Mouse (Mus musculus) lung, adult 2 months (tissue): ENCODE data around the gene Magi1.

Experiments
- CTCF ChIP-seq: fragments of 200-500 bp; IDR thresholded peaks from 2 replicates; pipeline ENCODE4 v1.5.1; 2011; ENCODE audit warnings: mild to moderate bottlenecking, low read length, control low read depth; ENCODE audit not compliant: insufficient read depth
- POLR2A ChIP-seq: fragments of 200-500 bp; IDR thresholded peaks from 2 replicates; pipeline ENCODE4 v1.6.1; 2011; ENCODE audit warnings: low read depth, mild to moderate bottlenecking, control low read depth, low read length, borderline replicate concordance; ENCODE audit errors: extremely low read depth

- TF ChIP-seq CTCF (no peak), POLR2A (no peak)
Measured at GRCm38 (mm10) chr6:94154854-94155601, 128.7 kb downstream of the Magi1 start.
